Mouse (Mus musculus): ENCODE data around the gene Stpg1. TPM values are rescaled to one million over a fixed set of nuclear protein-coding genes. Genes with fewer than 3 reads are reported as not detected.
A peak's percentile ranks its signal among the peaks of the same experiment; 100 is the strongest.

The Stpg1 gene
- polyA plus RNA-seq (2021): not detected

- peak; percentile 68 for TF ChIP-seq CTCF (IDR thresholded peaks at IDR 0.05)
- DNase-seq (ENCODE audit: low read depth, low spot score): peak; percentile 89
- POLR2A ChIA-PET: interaction anchor here (0.6 to 1.1 kb wide), 4 partner anchors 61 to 178 kb away, joined by 3 to 12 read pairs (median 3); partner anchors contain the start of gene Rcan3
- H3K27me3 ChIP-seq: no peaks in the 10 kb centered on the region
- CTCF ChIA-PET: interaction anchor here (0.8 to 1.7 kb wide), 5 partner anchors 10 to 55 kb away, joined by 3 to 4 read pairs (median 3); no protein-coding TSS in a partner anchor
- ATAC-seq: peak; percentile 80
- in situ Hi-C loops (cut with MboI; ENCODE audit: low pct_unique_long_range_greater_than_20kb): loop anchor here (5.0 kb wide), 1 partner anchor 47 kb away; no protein-coding TSS in a partner anchor
Measured at GRCm38 (mm10) chr4:135494521-135495396, at the start of gene Stpg1, which contains the start of gene Nipal3. Stpg1 (plus strand) TSS chr4:135494790. Nipal3 (minus strand) TSS chr4:135495038.

- H3K27me3 ChIP-seq: no peaks in the 10 kb centered on the region
- no peak for ATAC-seq
- in situ Hi-C loops (cut with MboI; ENCODE audit: low pct_unique_long_range_greater_than_20kb): no loop called here
- ChIA-PET POLR2A (no interaction called here), CTCF (no interaction called here)
- TF ChIP-seq CTCF (IDR thresholded peaks at IDR 0.05): no peak
- no peak for DNase-seq (ENCODE audit: low read depth, low spot score)
Measured at GRCm38 (mm10) chr4:135451360-135452015, 43.1 kb upstream of the Stpg1 start.

- H3K27me3 ChIP-seq: no peaks in the 10 kb centered on the region
- POLR2A ChIA-PET: interaction anchor here (0.6 kb wide), 1 partner anchor 8 kb away, joined by 5 read pairs; no protein-coding TSS in a partner anchor
- in situ Hi-C loops (cut with MboI; ENCODE audit: low pct_unique_long_range_greater_than_20kb): no loop called here
- no peak for DNase-seq (ENCODE audit: low read depth, low spot score)
- TF ChIP-seq CTCF (IDR thresholded peaks at IDR 0.05): no peak
- CTCF ChIA-PET: no interaction called here
- ATAC-seq: no peak
Measured at GRCm38 (mm10) chr4:135453164-135453563, 41.4 kb upstream of the Stpg1 start.

- no peaks in the 10 kb centered on the region for H3K27me3 ChIP-seq
- in situ Hi-C loops (cut with MboI; ENCODE audit: low pct_unique_long_range_greater_than_20kb): no loop called here
- ChIA-PET POLR2A (interaction anchor here (0.6 kb wide), 1 partner anchor 9 kb away, joined by 5 read pairs; no protein-coding TSS in a partner anchor), CTCF (no interaction called here)
- no peak for ATAC-seq
- no peak for TF ChIP-seq CTCF (IDR thresholded peaks at IDR 0.05)
- no peak for DNase-seq (ENCODE audit: low read depth, low spot score)
Measured at GRCm38 (mm10) chr4:135453572-135453971, 41.0 kb upstream of the Stpg1 start.

GRCm38 (mm10) chr4:135463406-135463805 is 31.2 kb upstream of the Stpg1 start:
- no peak for ATAC-seq
- no peaks in the 10 kb centered on the region for H3K27me3 ChIP-seq
- ChIA-PET POLR2A (no interaction called here), CTCF (no interaction called here)
- in situ Hi-C loops (cut with MboI; ENCODE audit: low pct_unique_long_range_greater_than_20kb): no loop called here
- DNase-seq (ENCODE audit: low read depth, low spot score): no peak
- TF ChIP-seq CTCF (IDR thresholded peaks at IDR 0.05): no peak

GRCm38 (mm10) chr4:135477851-135478250 is 16.7 kb upstream of the Stpg1 start:
- no peak for DNase-seq (ENCODE audit: low read depth, low spot score)
- ChIA-PET CTCF (no interaction called here), POLR2A (no interaction called here)
- no peaks in the 10 kb centered on the region for H3K27me3 ChIP-seq
- in situ Hi-C loops (cut with MboI; ENCODE audit: low pct_unique_long_range_greater_than_20kb): no loop called here
- no peak for TF ChIP-seq CTCF (IDR thresholded peaks at IDR 0.05)
- no peak for ATAC-seq

GRCm38 (mm10) chr4:135480370-135480769 is 14.2 kb upstream of the Stpg1 start:
- POLR2A ChIA-PET: no interaction called here
- H3K27me3 ChIP-seq: no peaks in the 10 kb centered on the region
- no peak for TF ChIP-seq CTCF (IDR thresholded peaks at IDR 0.05)
- DNase-seq (ENCODE audit: low read depth, low spot score): no peak
- CTCF ChIA-PET: no interaction called here
- in situ Hi-C loops (cut with MboI; ENCODE audit: low pct_unique_long_range_greater_than_20kb): no loop called here
- ATAC-seq: no peak

- in situ Hi-C loops (cut with MboI; ENCODE audit: low pct_unique_long_range_greater_than_20kb): loop anchor here (5.0 kb wide), 1 partner anchor 103 kb away; no protein-coding TSS in a partner anchor
- TF ChIP-seq CTCF (IDR thresholded peaks at IDR 0.05): no peak
- ATAC-seq (peak; percentile 67), DNase-seq (ENCODE audit: low read depth, low spot score) (peak; percentile 89)
- ChIA-PET CTCF (interaction anchor here (0.6 to 0.9 kb wide), 2 partner anchors 20 to 73 kb away, joined by 3 read pairs; no protein-coding TSS in a partner anchor), POLR2A (no interaction called here)
- no peaks in the 10 kb centered on the region for H3K27me3 ChIP-seq
Measured at GRCm38 (mm10) chr4:135485086-135485485, 9.5 kb upstream of the Stpg1 start.

GRCm38 (mm10) chr4:135486352-135486751 is 8.2 kb upstream of the Stpg1 start:
- H3K27me3 ChIP-seq: no peaks in the 10 kb centered on the region
- ATAC-seq (no peak), DNase-seq (ENCODE audit: low read depth, low spot score) (no peak)
- ChIA-PET POLR2A (interaction anchor here (1.1 kb wide), 1 partner anchor 52 kb away, joined by 3 read pairs; the partner anchor contains the start of gene Rcan3), CTCF (no interaction called here)
- in situ Hi-C loops (cut with MboI; ENCODE audit: low pct_unique_long_range_greater_than_20kb): loop anchor here (5.0 kb wide), 1 partner anchor 104 kb away; no protein-coding TSS in a partner anchor
- TF ChIP-seq CTCF (IDR thresholded peaks at IDR 0.05): no peak

GRCm38 (mm10) chr4:135489256-135489655 is 5.3 kb upstream of the Stpg1 start:
- DNase-seq (ENCODE audit: low read depth, low spot score): no peak
- POLR2A ChIA-PET: no interaction called here
- no peak for ATAC-seq
- CTCF ChIA-PET: interaction anchor here (0.6 kb wide), 1 partner anchor 129 kb away, joined by 3 read pairs; no protein-coding TSS in a partner anchor
- no peak for TF ChIP-seq CTCF (IDR thresholded peaks at IDR 0.05)
- no peaks in the 10 kb centered on the region for H3K27me3 ChIP-seq
- in situ Hi-C loops (cut with MboI; ENCODE audit: low pct_unique_long_range_greater_than_20kb): loop anchor here (5.0 kb wide), 1 partner anchor 107 kb away; no protein-coding TSS in a partner anchor

Data from Patski (cell line).